Mouse (Mus musculus) liver, adult 2 months (tissue): Measurements from ENCODE around the gene Ipo9.

Experiments
- CTCF ChIP-seq: fragments of 200-500 bp; IDR thresholded peaks from 2 replicates; pipeline ENCODE4 v1.5.1; 2011; ENCODE audit warnings: low read depth, low read length, control low read depth
- POLR2A ChIP-seq: fragments of 200-500 bp; IDR thresholded peaks from 2 replicates; pipeline ENCODE4 v1.6.1; 2011; ENCODE audit warnings: low read length, control low read depth; ENCODE audit not compliant: insufficient read depth; ENCODE audit errors: extremely low read depth

GRCm38 (mm10) chr1:135399466-135399865 lies 30.8 kb downstream of the Ipo9 start:
- TF ChIP-seq CTCF = no peak
- no peak for TF ChIP-seq POLR2A
